Mouse (Mus musculus): ENCODE data around the gene Mepe. TPM values are rescaled to one million over a fixed set of nuclear protein-coding genes. Genes with fewer than 3 reads are reported as not detected.
A peak's percentile ranks its signal among the peaks of the same experiment; 100 is the strongest.

Mepe gene
- polyA plus RNA-seq, 1 experiment from 2014 or later: not detected

- Histone ChIP-seq H3K4me3 (ENCODE audit: low read depth, low read length) (no peak overlapping the region), H3K4me2 (ENCODE audit: low read depth, low read length) (no peak overlapping the region), H3K4me1 (ENCODE audit: insufficient read depth) (no peaks in the 10 kb centered on the region), H3K9ac (replicated peaks) (no peak overlapping the region), H3K9me3 (ENCODE audit: low read length) (no peaks in the 10 kb centered on the region), H3K27ac (ENCODE audit: low read depth) (no peak overlapping the region), H3K27me3 (ENCODE audit: insufficient read depth, low read length) (no peaks in the 10 kb centered on the region), H3K36me3 (replicated peaks; ENCODE audit: insufficient read depth, low read length) (no peaks in the 10 kb centered on the region)
- 78% methylated on average over 5 of the region's 5 CpGs for WGBS (ENCODE audit: insufficient replicate concordance)
- DNase-seq (no peak), ATAC-seq (no peak)
- no peak for TF ChIP-seq EP300 (IDR thresholded peaks at IDR 0.05; ENCODE audit: low read depth)
- TF ChIP-seq CTCF (IDR thresholded peaks at IDR 0.05; ENCODE audit: low read depth): no peak
Measured at GRCm38 (mm10) chr5:104335962-104336361, 10.8 kb downstream of the Mepe start.

DNA sequence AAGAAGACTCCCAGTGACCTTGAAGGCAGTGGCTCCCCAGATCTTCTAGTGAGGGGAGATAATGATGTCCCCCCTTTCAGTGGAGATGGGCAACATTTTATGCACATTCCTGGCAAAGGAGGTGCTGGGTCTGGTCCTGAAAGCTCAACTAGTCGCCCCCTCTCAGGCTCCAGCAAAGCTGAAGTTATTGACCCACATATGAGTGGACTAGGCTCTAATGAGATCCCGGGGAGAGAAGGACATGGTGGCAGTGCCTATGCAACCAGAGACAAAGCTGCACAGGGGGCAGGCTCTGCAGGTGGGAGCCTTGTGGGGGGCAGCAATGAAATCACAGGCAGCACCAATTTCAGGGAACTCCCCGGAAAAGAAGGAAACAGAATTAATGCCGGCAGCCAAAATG, 12.4 kb downstream of the Mepe start:
- 73% methylated on average over 4 of the region's 4 CpGs for WGBS (ENCODE audit: insufficient replicate concordance)
- ATAC-seq: no peak
- H3K9me3 ChIP-seq (ENCODE audit: low read length): no peaks in the 10 kb centered on the region

GRCm38 (mm10) chr5:104339009-104339408, 13.9 kb downstream of the Mepe start:
- H3K4me1 ChIP-seq (ENCODE audit: insufficient read depth): no peaks in the 10 kb centered on the region
- H3K4me2 ChIP-seq (ENCODE audit: low read depth, low read length): no peak overlapping the region
- no peak for TF ChIP-seq EP300 (IDR thresholded peaks at IDR 0.05; ENCODE audit: low read depth)
- TF ChIP-seq CTCF (IDR thresholded peaks at IDR 0.05; ENCODE audit: low read depth): no peak
- H3K4me3 ChIP-seq (ENCODE audit: low read depth, low read length): no peak overlapping the region
- no peak overlapping the region for H3K27ac ChIP-seq (ENCODE audit: low read depth)
- no peak for DNase-seq
- H3K36me3 ChIP-seq (replicated peaks; ENCODE audit: insufficient read depth, low read length): no peaks in the 10 kb centered on the region
- H3K9ac ChIP-seq (replicated peaks): no peak overlapping the region
- H3K27me3 ChIP-seq (ENCODE audit: insufficient read depth, low read length): no peaks in the 10 kb centered on the region
- H3K9me3 ChIP-seq (ENCODE audit: low read length): no peaks in the 10 kb centered on the region
- WGBS (ENCODE audit: insufficient replicate concordance): 66% methylated on average over 5 of the region's 5 CpGs
- ATAC-seq: no peak

More for the DNA sequence above, 12.4 kb downstream of the Mepe start:
- TF ChIP-seq EP300 (IDR thresholded peaks at IDR 0.05; ENCODE audit: low read depth) (no peak), CTCF (IDR thresholded peaks at IDR 0.05; ENCODE audit: low read depth) (no peak)
- H3K4me2 ChIP-seq (ENCODE audit: low read depth, low read length): no peak overlapping the region
- no peak overlapping the region for H3K4me3 ChIP-seq (ENCODE audit: low read depth, low read length)
- H3K27ac ChIP-seq (ENCODE audit: low read depth): no peak overlapping the region
- H3K27me3 ChIP-seq (ENCODE audit: insufficient read depth, low read length): no peaks in the 10 kb centered on the region
- no peaks in the 10 kb centered on the region for H3K4me1 ChIP-seq (ENCODE audit: insufficient read depth)
- no peak overlapping the region for H3K9ac ChIP-seq (replicated peaks)
- DNase-seq: no peak
- H3K36me3 ChIP-seq (replicated peaks; ENCODE audit: insufficient read depth, low read length): no peaks in the 10 kb centered on the region

DNA sequence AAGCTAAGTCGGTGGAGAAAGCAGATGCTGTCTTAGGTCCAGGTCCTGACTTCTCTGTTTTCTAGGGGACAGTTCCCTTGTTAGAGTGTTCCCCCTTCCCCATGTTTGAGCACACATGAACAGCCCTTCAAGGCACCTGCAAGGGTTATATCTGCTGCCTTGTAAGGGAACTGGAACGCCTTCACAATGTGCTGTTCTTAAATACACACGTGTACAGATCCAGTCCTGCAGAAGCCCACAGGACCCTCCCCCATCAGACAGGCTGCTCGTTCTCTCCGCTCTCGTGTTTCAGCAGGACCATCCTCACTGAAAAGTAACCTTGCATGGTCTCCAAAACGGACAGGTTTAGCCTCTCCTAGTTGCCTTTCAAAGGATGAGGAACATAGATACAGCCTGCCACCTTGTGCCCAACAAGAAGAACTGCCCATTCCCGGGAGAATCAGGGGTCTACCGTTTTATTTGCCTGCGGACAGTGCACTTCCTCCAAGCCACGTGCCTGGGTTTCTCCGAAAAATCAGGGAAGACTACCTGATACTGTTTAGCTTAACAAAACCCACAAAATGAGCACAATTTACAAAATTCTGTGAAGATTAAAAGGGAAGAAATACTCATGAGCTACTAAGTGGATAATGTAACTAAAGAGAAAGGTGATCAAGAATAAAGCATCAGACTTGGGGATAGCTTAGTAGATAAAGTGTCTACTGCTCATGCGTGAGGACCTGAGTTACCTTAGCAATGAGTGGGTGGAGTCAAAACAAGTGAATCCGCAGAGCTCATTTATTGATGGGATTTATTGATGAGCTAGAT, 14.8 kb downstream of the Mepe start:
- H3K27me3 ChIP-seq (ENCODE audit: insufficient read depth, low read length): no peaks in the 10 kb centered on the region
- no peaks in the 10 kb centered on the region for H3K36me3 ChIP-seq (replicated peaks; ENCODE audit: insufficient read depth, low read length)
- H3K27ac ChIP-seq (ENCODE audit: low read depth): no peak overlapping the region
- no peaks in the 10 kb centered on the region for H3K4me1 ChIP-seq (ENCODE audit: insufficient read depth)
- H3K9ac ChIP-seq (replicated peaks): no peak overlapping the region
- 19% methylated on average over 14 of the region's 14 CpGs for WGBS (ENCODE audit: insufficient replicate concordance)
- H3K4me3 ChIP-seq (ENCODE audit: low read depth, low read length): no peak overlapping the region
- ATAC-seq (no peak), DNase-seq (peak; percentile 17)
- H3K4me2 ChIP-seq (ENCODE audit: low read depth, low read length): no peak overlapping the region
- TF ChIP-seq CTCF (IDR thresholded peaks at IDR 0.05; ENCODE audit: low read depth): peak; percentile 67
- no peak for TF ChIP-seq EP300 (IDR thresholded peaks at IDR 0.05; ENCODE audit: low read depth)
- H3K9me3 ChIP-seq (ENCODE audit: low read length): no peaks in the 10 kb centered on the region

DNA sequence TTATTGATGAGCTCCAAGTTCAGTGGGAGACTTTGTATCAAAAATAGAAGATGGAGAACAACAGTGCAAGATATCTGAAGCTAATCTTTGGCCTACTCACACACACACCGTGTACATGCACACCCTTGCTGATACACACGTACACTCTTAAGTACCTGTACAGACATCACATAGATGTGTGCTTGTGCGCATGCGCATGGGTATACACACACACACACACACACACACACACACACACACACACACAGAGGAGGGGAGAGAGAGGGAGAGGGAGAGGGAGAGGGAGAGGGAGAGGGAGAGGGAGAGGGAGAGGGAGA, 15.3 kb downstream of the Mepe start:
- Histone ChIP-seq H3K4me3 (ENCODE audit: low read depth, low read length) (no peak overlapping the region), H3K9ac (replicated peaks) (no peak overlapping the region), H3K36me3 (replicated peaks; ENCODE audit: insufficient read depth, low read length) (no peaks in the 10 kb centered on the region), H3K27ac (ENCODE audit: low read depth) (no peak overlapping the region), H3K27me3 (ENCODE audit: insufficient read depth, low read length) (no peaks in the 10 kb centered on the region), H3K4me1 (ENCODE audit: insufficient read depth) (no peaks in the 10 kb centered on the region), H3K4me2 (ENCODE audit: low read depth, low read length) (no peak overlapping the region), H3K9me3 (ENCODE audit: low read length) (no peaks in the 10 kb centered on the region)
- WGBS (ENCODE audit: insufficient replicate concordance): 73% methylated on average over 4 of the region's 4 CpGs
- DNase-seq (no peak), ATAC-seq (no peak)
- no peak for TF ChIP-seq CTCF (IDR thresholded peaks at IDR 0.05; ENCODE audit: low read depth)
- no peak for TF ChIP-seq EP300 (IDR thresholded peaks at IDR 0.05; ENCODE audit: low read depth)

DNA sequence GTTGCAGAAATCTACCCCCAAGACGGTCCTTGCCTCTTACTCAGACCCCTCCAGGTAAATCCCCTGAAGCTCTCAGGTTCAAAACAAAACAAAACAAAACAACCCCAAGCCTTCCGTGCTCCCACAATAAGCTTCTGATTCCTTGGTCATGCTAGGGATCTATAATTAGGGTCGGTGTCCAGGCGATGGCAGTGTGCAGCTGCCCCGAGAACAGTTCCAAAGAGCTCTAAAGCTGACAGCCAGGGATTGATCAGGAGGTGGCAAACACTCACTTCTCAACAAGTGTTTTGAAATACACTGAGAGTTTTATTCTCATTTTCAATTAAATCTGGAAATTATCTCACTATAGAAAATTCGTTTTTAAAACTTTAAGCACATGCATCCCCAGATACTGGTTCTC, 17.8 kb downstream of the Mepe start:
- Histone ChIP-seq H3K4me3 (ENCODE audit: low read depth, low read length) (no peak overlapping the region), H3K27ac (ENCODE audit: low read depth) (no peak overlapping the region), H3K4me2 (ENCODE audit: low read depth, low read length) (no peak overlapping the region), H3K4me1 (ENCODE audit: insufficient read depth) (no peaks in the 10 kb centered on the region), H3K9ac (replicated peaks) (no peak overlapping the region), H3K27me3 (ENCODE audit: insufficient read depth, low read length) (no peaks in the 10 kb centered on the region), H3K9me3 (ENCODE audit: low read length) (no peaks in the 10 kb centered on the region), H3K36me3 (replicated peaks; ENCODE audit: insufficient read depth, low read length) (no peaks in the 10 kb centered on the region)
- no peak for DNase-seq
- WGBS (ENCODE audit: insufficient replicate concordance): 37% methylated on average over 6 of the region's 6 CpGs
- ATAC-seq: no peak
- no peak for TF ChIP-seq EP300 (IDR thresholded peaks at IDR 0.05; ENCODE audit: low read depth)
- TF ChIP-seq CTCF (IDR thresholded peaks at IDR 0.05; ENCODE audit: low read depth): peak; percentile 31

Data from liver, postnatal 0 days (tissue).